Mouse (Mus musculus): ENCODE results near the gene Stox2. TPM values are rescaled to one million over a fixed set of nuclear protein-coding genes. Genes with fewer than 3 reads are reported as not detected.
A peak's percentile ranks its signal among the peaks of the same experiment; 100 is the strongest.

The Stox2 gene
- polyA plus RNA-seq, 1 experiment: 2.2 TPM

DNA sequence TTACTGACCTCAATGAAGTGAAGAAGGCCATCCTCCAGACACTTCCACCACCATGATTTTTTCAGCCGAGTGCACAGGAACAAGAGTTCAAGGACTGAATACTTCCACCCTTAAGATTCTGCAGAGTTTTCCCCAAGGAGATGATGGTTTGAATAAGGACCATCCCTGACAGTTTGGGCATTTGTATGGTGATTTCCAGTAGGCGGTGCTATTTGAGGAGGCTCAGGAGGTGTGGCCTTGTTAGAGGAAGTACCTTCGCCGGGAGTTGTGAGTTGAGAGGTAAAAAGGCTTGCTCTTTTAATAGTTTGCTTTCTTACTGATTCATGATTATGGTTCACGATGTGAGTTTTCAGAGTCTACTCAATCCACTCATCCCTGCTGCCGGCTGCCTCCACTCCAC lies 138.0 kb downstream of the Stox2 start:
- no peak for DNase-seq
- no peak for TF ChIP-seq CTCF (conservative IDR thresholded peaks at IDR 0.05; ENCODE audit: insufficient read depth, insufficient read length, low read depth, low read length)
- TF ChIP-seq POLR2A (IDR thresholded peaks at IDR 0.05; ENCODE audit: low read depth, low read length): no peak
- Histone ChIP-seq H3K36me3 (ENCODE audit: control insufficient read depth, insufficient read depth, low read length) (no peaks in the 10 kb centered on the region), H3K4me1 (ENCODE audit: control insufficient read depth, insufficient read depth, low read length) (no peaks in the 10 kb centered on the region), H3K27me3 (replicated peaks; ENCODE audit: control insufficient read depth, insufficient read depth, low read length) (no peaks in the 10 kb centered on the region), H3K27ac (ENCODE audit: insufficient read depth, low read depth, low read length) (no peak overlapping the region), H3K4me3 (ENCODE audit: insufficient read depth, low read depth, low read length) (no peak overlapping the region)
- WGBS: 90% methylated on average over 6 of the region's 6 CpGs

DNA sequence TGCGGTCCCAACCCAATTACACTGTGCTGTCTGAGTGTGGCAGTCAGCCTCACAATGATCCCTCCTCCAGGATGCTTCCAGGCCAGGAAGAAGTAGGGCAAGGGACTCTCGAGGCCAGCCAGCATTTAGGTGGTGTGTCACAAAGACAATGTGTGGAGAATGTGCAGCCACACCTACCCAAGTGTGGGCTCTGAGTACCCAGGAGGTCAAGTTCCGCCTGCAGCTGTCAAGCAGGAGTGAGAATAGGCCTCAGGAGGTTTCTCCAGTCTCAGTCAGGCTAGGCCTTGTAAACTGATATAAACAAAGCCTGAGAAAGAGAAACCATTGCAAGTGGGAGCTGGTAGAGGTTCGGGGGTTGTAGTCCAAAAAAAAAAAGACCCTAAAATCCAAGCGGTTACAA lies 139.8 kb downstream of the Stox2 start:
- no peak for TF ChIP-seq POLR2A (IDR thresholded peaks at IDR 0.05; ENCODE audit: low read depth, low read length)
- no peak for TF ChIP-seq CTCF (conservative IDR thresholded peaks at IDR 0.05; ENCODE audit: insufficient read depth, insufficient read length, low read depth, low read length)
- H3K27me3 ChIP-seq (replicated peaks; ENCODE audit: control insufficient read depth, insufficient read depth, low read length): no peaks in the 10 kb centered on the region
- WGBS: 74% methylated on average over 5 of the region's 5 CpGs
- no peak overlapping the region for H3K4me3 ChIP-seq (ENCODE audit: insufficient read depth, low read depth, low read length)
- H3K4me1 ChIP-seq (ENCODE audit: control insufficient read depth, insufficient read depth, low read length): no peaks in the 10 kb centered on the region
- H3K36me3 ChIP-seq (ENCODE audit: control insufficient read depth, insufficient read depth, low read length): no peaks in the 10 kb centered on the region
- no peak overlapping the region for H3K27ac ChIP-seq (ENCODE audit: insufficient read depth, low read depth, low read length)
- DNase-seq: no peak

DNA sequence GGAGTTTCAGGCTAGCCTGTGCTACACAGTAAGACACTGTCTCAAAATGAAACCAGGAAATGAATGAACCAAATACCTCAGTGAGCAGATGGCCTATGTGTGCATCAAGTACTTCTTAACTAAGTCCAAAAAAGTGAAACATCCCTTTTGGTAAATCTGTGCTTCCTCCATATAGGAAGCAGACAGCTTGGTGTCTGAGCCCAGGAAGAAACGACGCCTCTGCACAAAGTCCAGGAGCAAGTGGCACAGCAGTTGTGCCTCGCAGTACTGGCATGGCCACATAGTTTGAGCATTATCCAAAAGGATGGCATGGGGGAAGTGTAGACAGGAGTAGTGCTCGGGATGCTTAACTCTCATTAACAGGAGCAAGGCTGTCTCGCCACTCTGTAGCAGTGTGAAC lies 140.3 kb downstream of the Stox2 start:
- Histone ChIP-seq H3K36me3 (ENCODE audit: control insufficient read depth, insufficient read depth, low read length) (no peaks in the 10 kb centered on the region), H3K27me3 (replicated peaks; ENCODE audit: control insufficient read depth, insufficient read depth, low read length) (no peaks in the 10 kb centered on the region), H3K27ac (ENCODE audit: insufficient read depth, low read depth, low read length) (no peak overlapping the region), H3K4me3 (ENCODE audit: insufficient read depth, low read depth, low read length) (no peak overlapping the region), H3K4me1 (ENCODE audit: control insufficient read depth, insufficient read depth, low read length) (no peaks in the 10 kb centered on the region)
- TF ChIP-seq POLR2A (IDR thresholded peaks at IDR 0.05; ENCODE audit: low read depth, low read length) (no peak), CTCF (conservative IDR thresholded peaks at IDR 0.05; ENCODE audit: insufficient read depth, insufficient read length, low read depth, low read length) (no peak)
- no peak for DNase-seq
- WGBS: 93% methylated on average over 5 of the region's 5 CpGs

DNA sequence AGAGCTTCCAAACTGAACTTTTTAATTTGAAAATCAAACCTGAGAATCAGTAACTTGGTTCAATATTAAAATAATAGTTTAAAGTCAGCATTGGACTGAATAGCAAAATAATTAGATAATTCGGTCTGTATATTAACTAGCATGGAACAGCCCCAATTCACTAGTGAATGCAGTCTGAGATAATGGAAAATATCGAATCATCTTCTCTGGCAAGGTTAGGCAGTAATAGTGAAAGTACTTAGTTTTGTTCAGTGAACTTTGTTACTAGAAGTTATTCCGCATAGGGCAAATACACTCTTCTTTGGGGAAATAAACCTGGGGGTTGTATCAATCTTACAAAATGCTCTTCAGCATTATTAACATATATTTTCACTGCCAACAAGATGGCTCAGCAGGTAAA lies 147.7 kb downstream of the Stox2 start:
- no peak for DNase-seq
- H3K4me1 ChIP-seq (ENCODE audit: control insufficient read depth, insufficient read depth, low read length): no peaks in the 10 kb centered on the region
- H3K27me3 ChIP-seq (replicated peaks; ENCODE audit: control insufficient read depth, insufficient read depth, low read length): no peaks in the 10 kb centered on the region; the same call in 1 of the 2 replicates
- no peak overlapping the region for H3K27ac ChIP-seq (ENCODE audit: insufficient read depth, low read depth, low read length)
- no peak overlapping the region for H3K4me3 ChIP-seq (ENCODE audit: insufficient read depth, low read depth, low read length)
- H3K36me3 ChIP-seq (ENCODE audit: control insufficient read depth, insufficient read depth, low read length): no peaks in the 10 kb centered on the region
- 74% methylated on average over 3 of the region's 3 CpGs for WGBS
- TF ChIP-seq POLR2A (IDR thresholded peaks at IDR 0.05; ENCODE audit: low read depth, low read length) (no peak), CTCF (conservative IDR thresholded peaks at IDR 0.05; ENCODE audit: insufficient read depth, insufficient read length, low read depth, low read length) (no peak)

DNA sequence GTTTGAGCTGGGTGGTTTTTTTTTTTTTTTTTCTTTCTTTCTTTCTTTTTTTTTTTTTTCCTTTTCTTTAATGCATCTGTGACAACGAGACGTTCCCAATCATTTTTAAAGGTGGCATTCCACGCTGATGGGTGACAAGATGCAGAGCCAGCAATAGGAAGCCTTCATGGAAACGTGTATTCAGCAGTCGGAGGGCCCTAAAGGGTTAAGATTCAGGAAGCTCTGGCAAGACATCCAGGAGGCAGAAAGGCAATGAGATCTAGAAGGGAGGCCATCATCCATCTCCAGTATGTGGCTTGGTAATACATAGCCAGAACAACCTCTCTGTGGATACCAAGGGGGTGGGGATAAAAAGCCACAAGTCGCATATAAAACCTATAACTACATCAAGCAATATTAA lies 156.5 kb downstream of the Stox2 start:
- Histone ChIP-seq H3K27ac (ENCODE audit: insufficient read depth, low read depth, low read length) (no peak overlapping the region), H3K36me3 (ENCODE audit: control insufficient read depth, insufficient read depth, low read length) (no peaks in the 10 kb centered on the region), H3K27me3 (replicated peaks; ENCODE audit: control insufficient read depth, insufficient read depth, low read length) (no peaks in the 10 kb centered on the region), H3K4me1 (ENCODE audit: control insufficient read depth, insufficient read depth, low read length) (peaks cover 3% of the 10 kb centered on the region; the same call in 1 of the 2 replicates), H3K4me3 (ENCODE audit: insufficient read depth, low read depth, low read length) (peak overlapping the region; percentile 69)
- DNase-seq: no peak
- TF ChIP-seq POLR2A (IDR thresholded peaks at IDR 0.05; ENCODE audit: low read depth, low read length) (no peak), CTCF (conservative IDR thresholded peaks at IDR 0.05; ENCODE audit: insufficient read depth, insufficient read length, low read depth, low read length) (no peak)
- 38% methylated on average over 6 of the region's 6 CpGs for WGBS

DNA sequence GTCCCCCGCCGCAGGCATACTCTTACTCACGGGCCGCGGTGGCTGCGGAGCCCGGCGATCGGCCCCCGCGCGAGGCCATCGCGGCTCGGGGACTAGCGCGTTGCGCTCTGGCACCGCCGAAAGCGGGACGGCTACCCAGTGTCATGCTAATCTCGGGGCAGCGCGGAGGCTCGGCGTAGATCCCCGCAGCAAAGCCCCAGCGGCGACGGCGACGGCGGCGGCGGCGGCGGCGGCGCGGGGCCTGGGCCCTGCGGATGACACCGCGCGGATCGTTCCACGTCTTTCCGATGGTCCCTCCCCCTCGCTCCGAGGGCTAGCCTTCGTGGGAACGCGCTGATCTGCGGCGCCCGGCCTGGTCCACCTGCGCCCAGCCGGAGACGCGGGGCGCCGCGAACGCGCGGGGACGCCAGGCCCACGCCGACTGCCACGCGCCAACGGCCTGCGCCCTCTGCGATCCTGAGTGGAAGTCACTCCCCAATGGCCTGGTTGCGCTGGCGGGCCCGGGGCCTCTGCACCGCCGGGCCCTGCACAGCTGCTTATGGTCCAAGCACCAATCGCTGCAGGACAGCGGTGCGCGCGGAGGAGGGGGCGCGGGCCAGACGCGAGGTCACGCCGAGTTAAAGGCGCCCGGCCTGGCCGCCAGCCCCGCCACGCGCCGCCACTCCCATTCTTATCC lies 157.2 kb downstream of the Stox2 start:
- Histone ChIP-seq H3K4me1 (ENCODE audit: control insufficient read depth, insufficient read depth, low read length) (peaks cover 3% of the 10 kb centered on the region; the same call in 1 of the 2 replicates), H3K36me3 (ENCODE audit: control insufficient read depth, insufficient read depth, low read length) (no peaks in the 10 kb centered on the region), H3K4me3 (ENCODE audit: insufficient read depth, low read depth, low read length) (peak overlapping the region; percentile 69), H3K27ac (ENCODE audit: insufficient read depth, low read depth, low read length) (no peak overlapping the region), H3K27me3 (replicated peaks; ENCODE audit: control insufficient read depth, insufficient read depth, low read length) (no peaks in the 10 kb centered on the region)
- DNase-seq: peak; percentile 65
- WGBS: under 1% methylated on average over 96 of the region's 97 CpGs
- TF ChIP-seq CTCF (conservative IDR thresholded peaks at IDR 0.05; ENCODE audit: insufficient read depth, insufficient read length, low read depth, low read length) (no peak), POLR2A (IDR thresholded peaks at IDR 0.05; ENCODE audit: low read depth, low read length) (no peak)

DNA sequence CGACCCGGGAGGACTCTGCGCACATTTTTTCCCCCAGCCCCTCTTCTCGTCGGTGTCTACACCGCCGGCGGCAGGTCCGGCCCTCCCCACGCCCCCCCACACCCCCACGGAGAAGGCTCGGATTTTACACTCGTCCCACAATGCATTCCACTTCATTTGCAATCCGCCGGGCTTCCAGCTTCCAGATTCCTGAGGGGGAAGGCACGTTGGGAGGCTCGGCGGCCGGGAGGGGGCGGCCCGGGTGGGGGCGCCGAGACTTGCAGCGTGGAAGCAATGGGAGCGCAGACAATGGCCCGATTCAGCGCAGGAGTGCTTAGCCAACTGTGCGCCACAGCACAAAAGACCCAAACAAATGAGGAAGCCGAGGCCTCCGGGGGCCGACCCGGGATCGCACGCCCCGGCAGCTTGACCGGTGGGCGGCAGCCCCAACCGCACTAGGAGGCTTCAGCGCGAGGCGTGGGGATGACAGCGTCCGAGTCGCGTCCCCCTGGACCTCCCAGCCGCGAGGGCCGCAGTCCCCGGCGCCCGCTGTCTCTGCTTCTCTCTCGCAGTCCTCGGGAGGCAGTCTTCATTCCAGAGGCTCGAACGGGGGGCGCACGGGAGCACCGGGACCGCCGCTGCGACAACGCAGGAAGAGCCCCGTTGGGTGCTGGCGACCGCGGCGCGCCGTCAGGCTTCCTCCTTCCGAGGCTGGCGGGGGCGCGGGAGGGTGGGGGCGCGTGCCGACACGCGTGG lies 157.9 kb downstream of the Stox2 start:
- WGBS: 2% methylated on average over 78 of the region's 78 CpGs
- H3K4me3 ChIP-seq (ENCODE audit: insufficient read depth, low read depth, low read length): peak overlapping the region; percentile 69
- no peak for TF ChIP-seq POLR2A (IDR thresholded peaks at IDR 0.05; ENCODE audit: low read depth, low read length)
- no peak for TF ChIP-seq CTCF (conservative IDR thresholded peaks at IDR 0.05; ENCODE audit: insufficient read depth, insufficient read length, low read depth, low read length)
- DNase-seq: peak; percentile 29
- H3K4me1 ChIP-seq (ENCODE audit: control insufficient read depth, insufficient read depth, low read length): peaks cover 3% of the 10 kb centered on the region; the same call in 1 of the 2 replicates
- H3K27ac ChIP-seq (ENCODE audit: insufficient read depth, low read depth, low read length): no peak overlapping the region
- no peaks in the 10 kb centered on the region for H3K36me3 ChIP-seq (ENCODE audit: control insufficient read depth, insufficient read depth, low read length)
- H3K27me3 ChIP-seq (replicated peaks; ENCODE audit: control insufficient read depth, insufficient read depth, low read length): no peaks in the 10 kb centered on the region
